Mouse (Mus musculus) kidney, adult 18-20 months (tissue): Measurements from ENCODE around the gene Klhdc8b.

Source experiments
- DNase-seq: peaks from one replicate; pipeline ENCODE4 v3.0.0; 2021

The Klhdc8b gene

GRCm38 (mm10) chr9:108480813-108481519 lies 19.6 kb upstream of the Klhdc8b start:
- no peak for DNase-seq

GRCm38 (mm10) chr9:108479721-108480351 lies 18.5 kb upstream of the Klhdc8b start, which contains the start of gene Lamb2:
Gene Lamb2 (plus strand): TSS chr9:108479736.
- DNase-seq = peak; percentile 64

DNA sequence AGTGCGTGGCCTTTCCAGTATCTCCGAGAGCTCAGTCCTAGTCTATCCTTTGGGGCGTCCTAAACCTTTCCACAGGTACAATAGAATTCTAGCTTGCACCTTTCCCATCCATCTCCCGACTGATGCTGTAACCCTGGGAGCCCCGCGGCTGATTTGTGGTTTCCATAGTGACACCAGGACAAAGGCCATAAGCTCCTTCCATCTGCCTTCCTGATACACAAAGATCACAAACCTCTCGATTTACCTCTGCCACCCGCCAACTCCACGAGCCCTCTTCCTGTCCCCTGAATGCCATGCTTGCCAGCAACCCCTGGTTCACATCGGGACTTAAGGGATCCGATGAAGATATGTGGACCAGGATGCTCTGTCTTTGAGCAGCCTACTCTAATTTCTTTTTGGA lies 17.9 kb upstream of the Klhdc8b start:
- no peak for DNase-seq

DNA sequence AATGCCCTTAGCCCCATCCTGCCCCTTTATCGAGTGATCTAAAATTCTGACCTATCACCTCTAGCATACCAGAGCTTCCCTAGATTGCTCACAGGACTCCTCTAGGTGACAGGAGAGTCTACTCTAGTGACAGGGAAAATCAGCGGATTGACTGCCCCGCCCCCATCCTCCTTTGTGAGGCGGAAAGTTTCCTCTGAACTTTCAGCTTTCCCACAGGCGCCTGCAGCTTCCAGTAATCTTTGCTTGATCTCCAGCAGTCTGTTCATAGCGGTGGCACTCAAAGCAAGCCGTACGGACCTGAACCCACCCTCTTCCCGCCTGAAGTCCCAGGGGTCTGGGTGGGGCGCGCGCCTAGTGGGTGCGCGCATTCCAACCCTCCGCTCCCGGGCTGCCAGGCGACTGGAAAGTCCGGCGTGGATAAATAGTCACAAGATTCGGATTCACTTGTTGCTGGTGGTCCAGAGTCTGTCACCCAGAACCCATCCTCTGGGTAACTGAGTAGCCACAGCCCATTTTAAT lies 17.3 kb upstream of the Klhdc8b start:
- peak; percentile 90 for DNase-seq

DNA sequence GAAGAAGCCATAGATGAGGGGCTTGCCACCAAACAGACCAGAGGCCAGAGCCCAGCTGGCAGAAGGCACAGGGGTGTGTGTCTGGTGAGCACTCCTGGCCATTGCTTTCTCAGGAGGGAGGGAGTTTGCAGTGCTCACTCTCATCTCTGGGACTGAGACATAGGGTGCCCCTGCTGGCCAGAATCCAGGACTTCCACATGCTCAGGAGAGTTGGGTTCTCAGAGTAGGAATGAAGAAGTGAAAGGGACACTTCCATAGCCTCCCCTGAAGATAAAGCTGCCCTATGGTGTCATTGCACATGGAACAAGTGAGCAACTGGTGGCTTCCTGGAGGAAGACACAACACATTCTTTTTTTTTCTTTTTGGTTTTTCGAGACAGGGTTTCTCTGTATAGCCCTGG lies 13.1 kb upstream of the Klhdc8b start:
- no peak for DNase-seq

DNA sequence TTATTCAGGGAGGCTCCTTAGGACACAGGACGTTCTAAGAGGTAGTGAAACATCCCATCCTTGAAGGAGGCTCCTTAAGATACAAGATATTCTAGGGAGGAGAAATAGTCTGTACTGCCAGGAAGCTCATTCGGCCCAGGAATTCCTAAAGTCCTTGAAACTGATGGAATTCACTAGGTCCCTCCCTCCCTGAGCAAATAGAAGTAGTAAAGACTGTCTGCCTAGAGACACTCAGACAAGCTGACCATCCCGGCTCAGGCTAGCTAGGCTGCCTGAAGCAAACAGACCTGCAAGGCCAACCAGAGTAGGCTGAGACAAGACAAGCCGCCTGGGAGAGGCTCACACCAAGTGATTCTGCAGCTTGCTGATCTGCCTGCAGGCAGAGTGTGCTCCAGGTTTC lies 8.5 kb upstream of the Klhdc8b start:
- DNase-seq = no peak

GRCm38 (mm10) chr9:108469430-108469829 lies 8.0 kb upstream of the Klhdc8b start:
- no peak for DNase-seq

- DNase-seq = no peak
Measured at GRCm38 (mm10) chr9:108466219-108466618, 4.8 kb upstream of the Klhdc8b start.

DNA sequence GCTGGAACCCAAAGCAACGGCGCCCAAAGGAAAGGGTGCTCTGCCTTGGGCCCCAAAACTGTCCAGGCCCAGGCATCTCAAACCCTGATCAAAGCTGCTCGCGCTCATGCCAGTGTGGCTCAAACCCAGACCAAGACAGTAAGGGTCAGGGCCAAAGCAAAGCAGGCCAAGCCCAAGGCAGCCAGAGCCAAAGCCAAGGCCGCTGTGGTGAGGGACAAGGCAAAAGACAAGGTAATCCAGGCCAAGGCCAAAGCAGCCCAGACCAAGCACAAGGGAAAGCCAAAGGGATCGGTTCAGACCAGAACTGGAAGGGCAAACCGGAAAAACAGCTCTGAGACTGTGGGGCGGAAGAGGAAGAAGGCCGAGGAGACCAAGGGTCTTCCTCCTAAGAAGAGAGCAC lies 2.3 kb upstream of the Klhdc8b start:
- DNase-seq = no peak

GRCm38 (mm10) chr9:108462192-108462591 lies 811 bp upstream of the Klhdc8b start:
- no peak for DNase-seq

- DNase-seq = no peak
Measured at GRCm38 (mm10) chr9:108461675-108462074, 294 bp upstream of the Klhdc8b start.

- peak; percentile 88 for DNase-seq
Measured at GRCm38 (mm10) chr9:108460319-108461178, 832 bp downstream of the Klhdc8b start, which contains the start of gene Ccdc71. Gene Ccdc71 (plus strand): TSS chr9:108460527.

DNA sequence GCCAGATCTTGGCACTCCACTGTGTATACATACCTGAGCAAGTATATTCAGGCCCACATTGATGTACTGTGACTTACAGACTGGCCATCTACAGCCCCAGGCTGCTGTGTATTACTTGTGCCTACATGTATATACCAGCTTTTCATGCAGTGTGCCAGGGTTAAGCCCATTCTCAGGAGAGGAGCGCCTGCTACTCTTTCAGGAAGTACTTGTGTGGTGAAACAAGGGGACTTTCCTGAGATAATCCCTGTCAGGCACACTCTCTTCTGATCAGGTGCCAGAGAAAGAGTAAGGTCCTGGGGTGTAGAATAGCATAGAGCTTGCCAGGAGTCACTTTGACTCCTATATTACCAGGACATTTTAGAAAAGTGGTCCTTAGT lies 1.5 kb downstream of the Klhdc8b start:
- DNase-seq = no peak

DNA sequence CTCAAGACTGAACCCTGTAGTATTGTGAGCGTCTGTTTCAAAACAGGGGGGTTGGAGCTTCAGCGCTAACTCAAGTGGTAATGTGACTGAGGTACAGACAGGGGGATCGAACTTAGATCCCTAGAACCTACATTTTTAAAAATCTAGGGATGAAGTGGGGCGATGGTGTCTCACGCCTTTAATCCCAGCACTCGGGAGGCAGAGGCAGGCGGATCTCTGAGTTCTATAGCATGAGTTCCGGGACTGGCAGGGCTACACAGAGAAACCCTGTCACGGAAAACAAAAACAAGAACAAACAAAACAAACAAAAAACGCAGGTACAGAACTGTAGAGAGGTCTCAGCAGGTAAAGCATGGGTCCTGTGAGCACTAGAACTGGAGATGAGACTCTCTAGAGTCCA lies 4.4 kb downstream of the Klhdc8b start:
- no peak for DNase-seq

DNA sequence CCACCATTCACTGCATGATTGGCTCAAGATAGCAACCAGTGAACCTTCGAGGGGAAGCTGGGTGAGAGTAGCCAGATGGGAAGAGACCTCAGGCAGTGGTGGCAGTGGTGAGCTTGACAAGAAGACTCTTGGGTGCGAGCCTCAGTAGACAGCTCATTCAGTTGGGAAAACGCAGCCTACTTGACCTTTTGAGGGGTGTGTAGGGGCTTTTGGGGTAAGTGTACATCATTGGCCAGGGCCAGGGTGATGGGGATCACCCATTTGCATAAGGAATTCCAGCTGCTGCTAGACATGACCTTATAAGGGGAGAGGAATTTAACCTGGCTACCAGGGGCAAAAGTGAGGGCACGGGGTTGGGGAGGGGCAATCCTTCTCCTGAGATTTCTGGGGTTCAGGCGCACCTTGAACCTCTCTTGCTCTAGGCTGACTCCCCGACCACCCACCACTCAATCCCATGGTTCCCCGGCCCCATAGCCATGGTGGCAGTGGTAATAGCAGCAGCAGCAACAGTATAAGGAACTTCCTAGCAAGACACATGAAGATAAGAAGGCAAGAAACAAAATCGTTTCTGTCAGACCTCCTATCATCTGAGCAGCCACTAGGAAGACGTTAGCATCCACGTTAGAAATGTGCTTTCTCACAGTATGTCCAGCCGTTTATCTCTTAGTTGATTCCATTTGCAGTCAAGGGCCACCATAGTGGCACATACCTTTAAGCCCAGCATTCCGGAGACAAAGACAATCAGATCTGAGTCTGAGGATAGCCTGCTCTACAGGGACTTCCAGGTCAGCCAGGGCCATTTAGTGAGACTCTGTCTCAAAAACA lies 5.4 kb downstream of the Klhdc8b start:
- DNase-seq = no peak

DNA sequence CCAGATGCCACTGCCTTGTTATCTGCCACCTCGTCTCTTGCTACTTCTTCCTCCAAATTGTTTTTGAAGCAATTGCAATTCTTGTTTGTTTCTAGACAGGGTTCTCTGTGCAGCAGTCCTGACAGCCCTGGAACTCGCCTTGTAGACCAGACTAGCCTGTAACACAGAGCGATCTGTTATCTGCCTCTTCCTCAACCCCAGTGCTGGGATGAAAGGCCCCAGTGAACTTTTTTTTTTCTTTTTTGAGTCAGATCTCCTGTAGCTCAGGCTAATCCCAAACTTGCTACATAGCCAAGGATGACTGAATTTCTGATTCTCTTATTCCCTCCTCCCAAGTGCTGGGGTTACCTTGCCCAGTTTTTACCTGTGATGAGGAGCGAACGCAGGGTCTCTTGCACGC lies 7.0 kb downstream of the Klhdc8b start:
- no peak for DNase-seq

DNA sequence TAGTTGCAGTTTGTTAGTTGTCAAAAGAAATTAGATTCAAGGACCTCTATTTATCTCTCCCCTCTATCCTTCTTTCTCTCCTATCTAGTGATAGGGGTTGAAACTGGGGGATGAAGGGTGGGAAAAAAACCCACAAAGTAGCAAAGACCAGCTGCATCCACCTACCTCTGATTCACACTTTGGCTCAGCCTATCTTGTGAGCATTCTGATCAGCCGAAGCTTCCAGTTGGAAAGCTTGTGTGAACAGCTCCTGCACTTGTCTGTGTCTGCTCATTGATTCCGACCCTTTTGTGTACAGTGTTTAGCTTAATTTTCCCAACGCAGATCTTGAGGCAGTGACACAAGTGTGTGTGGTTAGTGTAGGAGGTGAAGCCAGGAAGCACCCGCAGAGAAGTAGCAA lies 7.9 kb downstream of the Klhdc8b start:
- no peak for DNase-seq

GRCm38 (mm10) chr9:108452911-108453310 lies 8.5 kb downstream of the Klhdc8b start:
- DNase-seq = no peak

DNA sequence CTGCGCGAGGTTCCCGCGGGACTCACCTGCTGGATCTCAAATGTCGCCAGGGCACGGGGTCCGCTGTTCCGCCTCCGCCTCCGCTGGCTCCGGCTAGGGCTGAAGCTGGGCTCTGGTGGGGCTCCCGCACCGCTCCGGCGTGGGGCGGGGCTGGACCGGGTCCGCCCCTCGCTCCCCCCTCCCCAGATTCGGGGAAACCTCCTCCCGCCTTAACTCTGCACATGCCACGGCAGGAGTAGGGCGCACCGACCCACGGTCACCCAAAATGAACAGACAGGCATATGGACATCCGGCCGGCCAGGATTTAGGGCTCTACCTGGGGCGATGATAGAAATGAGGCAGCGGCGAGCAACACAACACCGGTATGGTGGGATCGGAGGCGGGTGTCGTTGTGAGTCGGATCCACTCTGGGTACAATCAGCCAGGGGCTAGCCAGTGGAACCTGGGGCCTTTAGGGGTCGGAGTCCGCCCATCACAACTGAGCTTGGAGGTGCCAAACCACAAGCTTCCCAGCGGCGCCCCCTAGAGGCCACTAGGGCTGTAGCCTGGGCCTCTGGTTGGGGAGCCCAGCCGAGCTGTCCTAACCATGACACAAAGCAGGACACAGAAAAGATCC lies 9.0 kb downstream of the Klhdc8b start:
- peak; percentile 85 for DNase-seq

DNA sequence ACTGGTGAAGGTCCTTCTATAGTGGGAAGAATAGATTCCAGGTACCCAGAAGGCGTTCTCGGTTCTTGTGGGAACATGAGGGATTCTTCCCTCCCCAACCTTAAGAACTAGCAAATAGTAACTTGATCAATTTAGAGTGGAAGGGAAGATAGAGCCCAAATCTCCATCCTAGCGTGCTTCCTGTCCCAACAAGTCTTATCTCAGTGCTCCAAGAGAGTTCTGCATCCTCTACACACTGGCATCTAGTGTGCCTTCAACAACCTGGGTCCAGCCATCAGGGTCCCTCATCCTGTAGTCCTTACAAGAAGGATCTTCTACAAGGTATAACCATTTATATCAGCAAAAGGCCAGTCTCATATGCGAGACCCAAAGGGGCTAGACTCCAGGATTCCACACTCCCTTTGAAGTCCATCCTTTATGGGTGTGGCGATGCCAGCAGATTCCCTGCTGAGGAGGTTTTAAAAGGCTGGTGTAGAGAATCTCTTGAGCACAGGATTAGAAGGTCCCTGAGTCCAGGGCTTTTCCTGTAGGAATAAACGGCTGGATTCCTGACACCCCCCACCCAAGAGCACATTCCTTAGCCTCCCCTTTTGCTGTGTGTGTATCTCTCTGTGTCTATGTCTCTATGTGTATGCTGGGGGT lies 9.7 kb downstream of the Klhdc8b start:
- DNase-seq = no peak

DNA sequence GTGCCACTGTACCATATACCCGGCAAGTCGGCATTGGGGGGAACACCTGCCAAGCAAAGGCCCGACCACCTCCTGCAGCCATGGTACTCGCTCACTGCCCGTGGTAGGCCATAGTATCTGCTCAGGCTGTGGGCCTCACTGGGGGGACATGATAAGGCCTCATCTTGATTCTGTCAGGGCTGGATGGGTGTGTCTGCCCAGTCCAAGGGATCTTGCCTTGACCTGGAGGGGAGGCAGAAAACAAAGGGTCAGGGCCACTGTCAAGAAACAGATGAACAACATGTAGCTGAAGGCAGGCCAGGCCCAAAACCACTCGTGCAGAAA lies 10.2 kb downstream of the Klhdc8b start:
- DNase-seq = no peak
